Mouse (Mus musculus): ENCODE data around the gene Crtc3.

The Crtc3 gene

GRCm38 (mm10) chr7:80688556-80689220 is at the start of gene Crtc3:
Gene Crtc3, minus strand, starts transcription at chr7:80688877.
- peak; percentile 62 for ATAC-seq (ENCODE audit: low TSS enrichment)

DNA sequence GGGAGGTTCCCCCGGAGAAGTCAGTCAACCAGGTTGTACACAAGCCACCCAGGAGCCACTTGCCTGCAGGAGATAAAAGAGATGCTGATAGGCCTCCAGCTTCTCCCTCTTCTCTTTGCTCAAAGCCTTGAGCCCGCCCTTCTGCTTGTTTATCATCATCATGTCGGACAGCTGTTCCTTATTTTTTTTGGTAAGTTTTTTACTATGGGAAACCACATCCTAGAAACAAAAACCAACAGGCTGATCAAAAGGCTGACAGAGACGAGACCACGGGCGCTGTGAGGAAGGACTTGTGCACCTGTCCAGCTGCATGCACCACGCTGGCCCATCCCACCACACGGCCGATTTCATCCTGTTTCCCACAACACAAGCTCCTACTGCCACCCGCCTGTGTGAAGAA is 47.5 kb upstream of the Crtc3 start:
- no peak for ATAC-seq (ENCODE audit: low TSS enrichment)

DNA sequence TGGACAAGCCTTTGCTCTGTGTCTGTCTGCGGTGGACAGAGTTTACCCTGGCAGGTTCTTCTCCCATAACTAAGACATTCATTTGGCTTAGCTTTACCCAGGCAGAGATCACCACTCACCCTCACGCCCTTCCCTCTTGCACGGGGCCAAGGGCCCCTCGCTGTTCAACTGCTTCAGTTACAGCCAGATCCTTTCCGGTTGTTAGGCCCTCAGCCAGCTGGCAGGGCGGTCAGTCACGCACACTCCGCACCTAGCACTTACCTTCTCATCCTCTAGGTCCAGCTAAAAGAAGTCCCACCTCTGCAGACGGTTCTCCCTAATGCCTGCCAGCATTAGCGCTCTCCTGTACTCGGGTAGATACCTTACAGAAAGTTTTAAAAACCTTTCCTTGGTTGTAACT is 44.3 kb upstream of the Crtc3 start:
- no peak for ATAC-seq (ENCODE audit: low TSS enrichment)

DNA sequence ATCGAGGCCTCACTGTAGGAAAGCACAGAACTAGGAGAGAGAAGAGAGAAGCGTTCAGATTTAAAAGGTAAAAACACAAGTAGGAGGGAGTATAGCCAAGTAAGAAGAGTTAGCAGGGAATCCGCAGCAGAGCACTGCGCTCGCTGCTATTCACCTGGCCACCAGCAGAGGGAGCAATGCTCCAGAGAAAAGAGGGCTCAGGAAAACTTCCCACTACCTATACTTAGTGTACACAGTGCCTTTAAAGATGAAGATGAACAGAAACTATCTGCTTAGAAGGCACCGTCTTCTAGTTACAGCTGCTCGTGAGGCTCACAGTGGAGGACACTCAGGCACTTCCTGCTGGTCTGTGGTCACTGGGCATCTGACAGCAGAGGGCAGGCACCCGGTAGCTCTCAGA is 41.0 kb upstream of the Crtc3 start:
- peak; percentile 82 for ATAC-seq (ENCODE audit: low TSS enrichment)

- peak; percentile 80 for ATAC-seq (ENCODE audit: low TSS enrichment)
Observed at GRCm38 (mm10) chr7:80721041-80721440, 32.4 kb upstream of the Crtc3 start.

DNA sequence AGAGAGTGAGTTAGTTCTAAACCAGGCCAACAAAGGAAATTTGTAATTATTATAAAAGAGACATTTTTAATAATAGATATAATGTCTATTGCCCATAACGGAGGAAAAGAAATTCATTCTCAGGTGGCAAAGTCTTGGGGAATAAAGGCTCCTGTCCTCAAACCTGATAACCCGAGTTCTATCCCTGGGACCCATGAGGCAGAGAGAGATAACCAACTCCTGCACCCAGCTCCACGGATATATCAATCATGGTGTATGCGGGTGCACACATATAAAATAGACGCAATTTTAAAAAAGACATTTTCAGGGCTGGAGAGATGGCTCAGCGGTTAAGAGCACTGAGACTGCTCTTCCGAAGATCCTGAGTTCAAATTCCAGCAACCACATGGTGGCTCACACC is 30.9 kb upstream of the Crtc3 start:
- ATAC-seq (ENCODE audit: low TSS enrichment): no peak

DNA sequence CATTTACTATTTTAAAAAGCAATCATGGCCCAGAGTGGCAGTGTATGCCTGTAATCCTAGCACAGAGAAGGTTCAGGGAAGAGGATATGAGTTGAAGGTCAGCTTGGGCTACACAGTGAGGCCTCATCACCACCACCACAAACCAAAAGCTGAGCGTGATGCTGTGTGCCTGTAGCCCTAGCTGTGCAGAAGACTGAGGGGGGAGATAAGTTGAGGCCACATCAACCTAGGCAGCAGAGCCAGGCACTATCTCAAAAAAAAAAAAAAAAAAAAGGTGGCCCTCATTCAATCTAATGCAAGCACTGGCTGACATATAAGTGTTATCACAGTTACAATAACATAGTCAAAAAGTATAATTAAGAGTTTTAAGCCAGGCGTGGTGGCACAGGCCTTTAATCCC is 30.4 kb upstream of the Crtc3 start:
- ATAC-seq (ENCODE audit: low TSS enrichment): no peak

DNA sequence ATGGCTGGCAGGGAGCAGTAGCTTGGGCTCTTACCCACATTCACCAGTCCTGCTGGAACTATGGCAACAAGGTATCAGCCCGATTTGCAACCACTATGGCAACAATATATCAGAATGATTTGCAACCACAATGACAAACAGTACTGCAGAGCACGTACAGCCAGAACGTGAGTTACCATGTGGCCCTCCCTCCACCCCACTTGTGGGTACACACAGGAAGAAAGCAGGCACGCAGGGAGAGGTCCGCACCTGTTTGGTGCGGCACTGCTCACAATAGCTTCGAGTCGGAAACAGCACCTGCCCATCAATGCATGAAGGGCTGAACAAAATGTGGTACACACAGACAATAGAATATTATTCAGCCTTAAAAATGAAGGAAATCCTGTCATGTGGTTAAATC is 29.8 kb upstream of the Crtc3 start:
- ATAC-seq (ENCODE audit: low TSS enrichment): no peak

DNA sequence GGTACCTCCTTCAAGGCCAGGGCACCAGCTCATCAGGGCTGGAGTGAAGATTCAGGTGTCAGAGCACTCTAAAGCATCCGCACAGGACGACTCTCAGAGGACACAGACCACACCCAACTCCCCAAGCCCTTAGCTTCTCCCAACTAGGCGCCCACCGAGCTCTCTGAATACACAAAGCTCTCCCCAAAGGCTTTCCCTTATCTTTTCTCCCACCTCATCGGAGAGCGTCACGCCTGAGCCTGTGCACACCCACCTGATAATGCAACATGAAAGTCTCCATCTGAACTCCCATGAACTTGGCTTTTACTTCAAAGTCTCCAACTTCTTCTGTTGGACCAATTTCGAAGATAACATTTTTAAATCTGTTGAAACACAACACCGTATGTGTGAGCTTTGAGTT is 28.1 kb upstream of the Crtc3 start:
- ATAC-seq (ENCODE audit: low TSS enrichment): no peak

DNA sequence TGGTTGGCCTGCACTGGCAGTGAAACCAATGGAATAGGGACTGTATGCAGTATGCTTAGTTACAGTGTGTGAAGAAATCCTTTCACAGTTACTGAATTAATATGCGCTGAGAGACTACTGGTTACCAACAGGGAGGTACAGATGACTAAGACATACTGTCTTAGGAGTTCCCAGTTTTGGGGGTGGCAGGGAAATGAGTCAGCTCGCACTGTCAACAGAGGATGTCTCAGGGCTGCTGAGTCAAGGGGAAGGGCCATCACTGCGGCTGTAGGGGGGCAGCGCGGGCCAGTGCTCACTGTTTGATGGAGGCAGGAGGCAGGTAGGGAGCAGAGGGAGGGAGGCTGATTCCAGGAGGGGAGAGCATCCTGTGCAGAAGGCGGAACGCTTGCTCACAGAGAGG is 26.6 kb upstream of the Crtc3 start:
- peak; percentile 96 for ATAC-seq (ENCODE audit: low TSS enrichment)

GRCm38 (mm10) chr7:80711496-80711895 is 22.8 kb upstream of the Crtc3 start:
- no peak for ATAC-seq (ENCODE audit: low TSS enrichment)

- no peak for ATAC-seq (ENCODE audit: low TSS enrichment)
Observed at GRCm38 (mm10) chr7:80710333-80710732, 21.7 kb upstream of the Crtc3 start.

GRCm38 (mm10) chr7:80704066-80704465 is 15.4 kb upstream of the Crtc3 start:
- no peak for ATAC-seq (ENCODE audit: low TSS enrichment)

GRCm38 (mm10) chr7:80702510-80702909 is 13.8 kb upstream of the Crtc3 start:
- ATAC-seq (ENCODE audit: low TSS enrichment): no peak

DNA sequence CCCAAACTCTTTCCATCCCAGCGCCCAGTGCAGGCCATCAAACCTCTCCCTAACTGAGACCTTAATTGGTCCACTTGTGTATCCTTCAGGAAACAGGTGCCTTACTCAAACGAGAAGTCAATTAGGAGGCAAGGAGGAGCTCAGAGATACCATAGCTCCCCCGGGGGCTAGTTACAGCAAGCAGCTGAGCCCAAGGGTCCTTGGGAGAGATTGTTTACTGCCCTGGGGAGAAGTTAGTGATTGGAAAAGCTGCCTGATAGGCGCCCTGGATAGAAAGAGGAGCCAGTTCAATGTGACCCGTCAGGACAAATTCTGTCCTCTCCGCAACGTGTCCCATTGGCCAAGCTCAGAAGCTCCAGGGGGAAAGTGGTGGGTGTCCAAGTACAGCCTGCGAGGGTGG is 11.0 kb upstream of the Crtc3 start:
- ATAC-seq (ENCODE audit: low TSS enrichment): no peak

- ATAC-seq (ENCODE audit: low TSS enrichment): no peak
Observed at GRCm38 (mm10) chr7:80698940-80699339, 10.3 kb upstream of the Crtc3 start.

DNA sequence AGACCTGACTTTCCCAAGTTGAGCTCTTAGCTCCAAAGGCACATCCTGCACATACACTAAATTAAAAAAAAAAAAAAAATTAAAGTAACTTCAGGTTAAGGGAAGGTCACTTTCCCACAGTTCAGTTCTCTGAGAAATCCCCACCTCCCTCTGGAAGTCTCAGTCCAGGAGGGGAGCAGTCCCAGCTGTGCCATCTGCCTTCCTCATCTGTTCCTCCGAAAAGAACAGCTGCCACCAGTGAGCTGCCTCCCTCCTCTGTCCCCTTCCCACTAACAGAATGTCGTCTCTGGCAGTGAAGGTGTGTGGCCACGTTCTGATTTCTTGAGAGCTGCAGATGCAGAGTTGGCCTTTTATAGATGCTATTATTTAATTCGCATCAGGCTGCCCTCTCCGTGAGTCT is 9.2 kb upstream of the Crtc3 start:
- ATAC-seq (ENCODE audit: low TSS enrichment): no peak

GRCm38 (mm10) chr7:80696903-80697302 is 8.2 kb upstream of the Crtc3 start:
- no peak for ATAC-seq (ENCODE audit: low TSS enrichment)

- no peak for ATAC-seq (ENCODE audit: low TSS enrichment)
Observed at GRCm38 (mm10) chr7:80696334-80696733, 7.7 kb upstream of the Crtc3 start.

DNA sequence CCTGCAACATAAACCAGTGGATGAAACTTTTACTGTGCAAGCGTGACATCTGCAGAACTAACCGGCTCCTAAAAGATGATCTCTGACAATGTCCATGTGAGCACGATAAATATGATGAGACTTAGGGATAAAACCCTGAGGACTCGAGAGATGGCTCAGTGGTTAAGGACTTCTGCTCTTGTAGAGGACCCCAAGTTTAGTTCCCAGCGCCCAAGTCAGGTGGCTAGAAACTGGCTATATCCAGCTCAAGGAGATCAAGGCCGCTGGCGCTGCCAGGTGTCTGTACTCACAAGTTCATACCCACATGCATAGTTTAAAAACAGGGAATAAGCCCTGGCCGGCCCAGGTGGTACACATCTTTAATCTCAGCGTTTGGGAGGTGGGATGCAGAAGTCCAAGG is 3.8 kb upstream of the Crtc3 start:
- ATAC-seq (ENCODE audit: low TSS enrichment): no peak

GRCm38 (mm10) chr7:80691131-80691530 is 2.5 kb upstream of the Crtc3 start:
- peak; percentile 90 for ATAC-seq (ENCODE audit: low TSS enrichment)

GRCm38 (mm10) chr7:80689221-80689591 is 529 bp upstream of the Crtc3 start:
- no peak for ATAC-seq (ENCODE audit: low TSS enrichment)

DNA sequence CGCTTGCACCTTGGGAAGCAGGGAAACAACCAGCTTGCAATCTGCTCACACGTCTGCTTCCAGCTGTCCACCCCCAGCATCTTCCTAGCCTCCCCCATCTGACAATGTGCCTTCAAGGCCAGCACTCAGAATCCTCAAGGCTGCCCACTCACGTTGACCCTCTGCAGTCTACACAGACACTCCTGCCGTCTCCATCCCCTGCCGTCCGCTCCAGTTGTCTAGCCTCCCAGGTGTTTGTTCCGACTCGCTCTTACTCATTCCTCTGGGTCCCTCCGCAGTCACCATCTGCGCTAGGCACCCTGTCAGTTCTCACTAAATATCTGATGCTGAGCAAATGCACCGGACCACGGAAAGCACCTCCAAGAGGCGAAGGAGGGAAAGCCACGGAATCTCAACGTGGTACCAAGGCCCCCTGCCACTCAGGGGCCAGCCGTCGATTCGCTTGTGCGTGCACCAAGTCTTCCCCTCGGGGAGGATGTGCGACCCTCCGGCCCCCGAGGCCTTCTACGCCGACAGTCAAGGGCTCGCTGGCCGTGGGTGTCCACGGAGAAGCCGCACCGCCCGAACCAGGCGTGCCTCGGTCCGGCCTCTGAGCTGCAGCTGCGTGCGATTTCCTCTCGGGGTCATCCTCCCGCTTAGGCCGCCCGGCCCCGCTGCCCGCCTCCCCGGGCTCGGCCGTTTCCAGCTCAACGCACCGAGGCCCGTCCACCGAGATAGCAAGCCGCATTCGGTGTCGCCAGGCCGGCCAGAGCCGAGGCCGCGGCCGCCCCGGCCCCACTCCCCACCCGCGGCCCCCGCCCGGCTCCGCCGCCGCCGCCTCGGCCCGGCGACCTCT is 739 bp downstream of the Crtc3 start:
- ATAC-seq (ENCODE audit: low TSS enrichment): peak; percentile 38

DNA sequence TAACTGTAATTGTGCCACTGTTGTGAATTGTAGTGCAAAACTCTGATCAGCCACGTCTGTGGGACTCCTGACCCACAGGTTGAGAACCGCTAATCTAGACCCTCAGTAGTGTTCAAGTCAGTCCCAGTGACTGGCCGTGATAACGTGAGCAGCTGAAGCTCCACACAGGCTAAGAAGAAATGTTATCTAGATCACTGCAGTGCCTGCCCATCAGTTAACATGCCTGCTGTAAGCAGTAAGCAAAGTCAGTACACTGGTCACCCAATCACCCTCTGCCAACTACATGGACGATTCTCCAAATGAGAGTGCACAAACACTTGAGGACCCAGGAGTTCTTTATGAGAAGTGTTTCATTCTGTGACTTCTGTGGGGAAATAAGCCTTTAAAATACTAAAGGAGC is 3.0 kb downstream of the Crtc3 start:
- ATAC-seq (ENCODE audit: low TSS enrichment): no peak
